Mouse (Mus musculus): ENCODE data around the gene Gng3.

DNA sequence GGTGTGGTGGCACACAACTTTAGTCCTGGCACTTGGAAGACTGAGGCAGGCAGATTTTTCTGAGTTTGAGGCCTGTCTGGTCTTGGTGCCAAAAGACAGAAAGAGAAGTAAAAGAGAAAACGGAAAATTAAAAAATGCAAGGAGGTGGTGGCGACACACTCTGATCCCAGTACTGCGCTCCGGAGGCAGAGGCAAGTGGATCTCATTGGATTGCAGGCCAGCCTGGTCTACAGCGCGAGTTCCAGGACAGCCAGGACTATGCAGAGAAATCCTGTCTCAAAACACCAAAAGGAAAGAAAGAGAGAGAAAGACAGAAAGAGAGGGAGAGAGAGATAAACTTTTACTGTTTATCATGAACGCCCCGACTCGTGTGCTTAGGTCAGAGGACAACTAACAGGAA lies 31.8 kb upstream of the Gng3 start:
- TF ChIP-seq GATA1 (IDR thresholded peaks at IDR 0.05; ENCODE audit: borderline replicate concordance, low read length) (no peak), FLI1 (IDR thresholded peaks at IDR 0.05; ENCODE audit: low read length) (no peak)
